Mouse (Mus musculus) brain, embryonic 14.5 days (tissue): ENCODE measurements around the gene Adgrb2.

ENCODE experiments used
- CTCF ChIP-seq: fragments of 200-500 bp; IDR thresholded peaks from 2 replicates; pipeline ENCODE4 v1.5.1; 2012; ENCODE audit warnings: inconsistent platforms, mild to moderate bottlenecking, moderate library complexity, borderline replicate concordance; ENCODE audit not compliant: insufficient read depth, insufficient read length; ENCODE audit errors: extremely low read depth
- POLR2A ChIP-seq: fragments of 200-500 bp; IDR thresholded peaks from 2 replicates; pipeline ENCODE4 v1.6.1; 2012; ENCODE audit warnings: mild to moderate bottlenecking, inconsistent platforms, borderline replicate concordance; ENCODE audit not compliant: poor library complexity, insufficient read depth, insufficient read length, severe bottlenecking; ENCODE audit errors: extremely low read depth

- TF ChIP-seq CTCF (no peak), POLR2A (no peak)
Observed at GRCm38 (mm10) chr4:129987825-129988504, 3.3 kb downstream of the Adgrb2 start.
